Mouse (Mus musculus) brain, embryonic 14.5 days (tissue): ENCODE data around the gene Serpina3m. TPM values are rescaled to one million over a fixed set of nuclear protein-coding genes. Genes with fewer than 3 reads are reported as not detected.
A peak's percentile ranks its signal among the peaks of the same experiment; 100 is the strongest.
"Not testable (repeated sequence)": the region's sequence is repeated elsewhere in the genome, so short reads cannot be mapped to it uniquely, and the experiment has no call there.

Experiments used
- DNase-seq: peaks from one replicate; pipeline ENCODE4 v3.0.0-alpha.2; 2011; ENCODE audit warnings: low read depth
- CTCF ChIP-seq: fragments of 200-500 bp; IDR thresholded peaks from 2 replicates; pipeline ENCODE4 v1.5.1; 2012; ENCODE audit warnings: inconsistent platforms, mild to moderate bottlenecking, moderate library complexity, borderline replicate concordance; ENCODE audit not compliant: insufficient read depth, insufficient read length; ENCODE audit errors: extremely low read depth
- POLR2A ChIP-seq: fragments of 200-500 bp; IDR thresholded peaks from 2 replicates; pipeline ENCODE4 v1.6.1; 2012; ENCODE audit warnings: mild to moderate bottlenecking, inconsistent platforms, borderline replicate concordance; ENCODE audit not compliant: poor library complexity, insufficient read depth, insufficient read length, severe bottlenecking; ENCODE audit errors: extremely low read depth
- polyA plus RNA-seq: library from polyadenylated mRNA; depleted of rRNA; stranded (reverse); fragments of >200 nt; gene quantifications from 2 replicates; pipeline ENCODE4 v1.2.3, GENCODE M21; 2012

Serpina3m gene
- polyA plus RNA-seq, 1 experiment, result not detected

DNA sequence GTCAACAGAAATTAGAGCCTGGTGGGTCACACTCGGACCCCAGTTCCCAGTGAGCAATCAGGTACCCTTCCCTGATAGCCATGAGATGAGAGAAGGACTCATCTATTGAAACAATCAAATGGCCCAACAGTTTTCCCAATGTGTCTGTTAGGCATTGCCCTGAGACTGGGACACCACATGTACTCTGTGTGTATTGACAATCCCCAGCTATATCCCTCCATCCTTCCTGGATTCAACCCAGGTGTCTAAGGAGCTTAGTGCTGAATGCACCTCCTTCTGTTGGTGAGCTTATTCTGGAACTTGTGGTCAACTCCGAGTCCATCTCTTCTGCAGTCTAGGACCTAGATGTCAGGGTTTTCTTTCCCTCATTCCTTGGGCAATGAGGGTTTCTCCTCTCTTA is 8.8 kb downstream of the Serpina3m start:
- TF ChIP-seq CTCF, result no peak
- TF ChIP-seq POLR2A, result no peak
- no peak for DNase-seq

DNA sequence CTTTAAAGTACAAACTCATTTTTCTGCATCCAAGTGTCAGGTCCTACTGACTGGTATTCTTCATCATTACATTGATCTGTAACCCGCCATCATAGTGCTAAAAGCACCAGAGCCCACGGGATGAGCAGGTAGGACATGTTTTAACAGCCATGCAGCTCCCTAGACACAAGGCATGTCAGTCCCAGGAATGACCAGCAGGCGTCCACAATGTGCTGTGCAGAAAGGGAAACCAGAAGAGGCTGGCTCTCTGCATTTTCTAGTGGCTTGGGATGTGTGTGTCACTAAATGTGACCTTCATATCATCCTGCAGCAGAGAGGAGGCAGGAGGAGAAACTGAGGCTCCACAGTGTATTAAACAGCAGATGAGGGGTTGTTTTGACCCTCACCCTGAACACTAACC is 13.5 kb downstream of the Serpina3m start:
- peak; percentile 2 for DNase-seq

DNA sequence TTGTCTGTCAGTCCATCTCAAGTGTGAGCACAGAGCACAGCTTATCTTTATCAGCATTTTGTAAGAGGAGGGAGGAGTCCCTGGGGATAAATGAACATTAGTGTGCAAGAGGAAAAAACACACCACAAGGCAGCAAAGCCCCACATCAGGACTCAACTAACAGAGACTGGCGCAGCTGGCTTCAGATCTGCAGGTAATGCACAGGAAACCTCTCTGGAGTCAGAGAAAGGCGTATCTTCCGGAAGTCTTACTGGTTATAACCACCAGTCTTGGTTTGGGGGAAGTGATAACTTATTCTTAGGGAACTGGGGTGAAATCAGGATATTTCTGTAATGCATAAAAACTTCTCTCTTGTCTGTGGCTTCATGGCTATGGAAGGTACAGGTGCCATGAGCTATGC is 17.7 kb downstream of the Serpina3m start:
- no peak for DNase-seq
- TF ChIP-seq CTCF (no peak), POLR2A (no peak)

DNA sequence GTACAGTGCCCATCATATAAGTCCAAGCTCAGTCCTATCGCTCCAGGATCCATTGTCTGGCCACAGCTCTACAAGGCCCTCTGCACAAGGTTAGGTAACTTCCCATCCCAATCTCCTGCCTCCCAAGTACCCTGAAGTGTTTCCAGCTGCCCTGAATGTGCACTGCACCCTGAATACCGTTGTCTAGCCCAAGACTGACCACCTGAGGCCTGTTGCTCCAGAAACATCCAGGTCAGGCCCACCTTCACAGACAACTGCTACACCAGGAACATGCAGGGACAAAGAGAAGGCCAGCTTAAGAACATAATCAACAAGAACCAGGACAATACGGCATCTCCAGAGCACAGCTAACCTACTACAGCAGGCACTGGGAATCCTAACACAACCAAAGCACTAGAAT is 31.7 kb downstream of the Serpina3m start:
- no peak for DNase-seq
- TF ChIP-seq CTCF (no peak), POLR2A (no peak)

- DNase-seq, result not testable (repeated sequence)
These were observed 38.9 kb downstream of the Serpina3m start for GRCm38 (mm10) chr12:104377179-104377578.

GRCm38 (mm10) chr12:104378351-104378750 is 40.1 kb downstream of the Serpina3m start:
- not testable (repeated sequence) for DNase-seq

- DNase-seq, result not testable (repeated sequence)
These were observed 40.5 kb downstream of the Serpina3m start for GRCm38 (mm10) chr12:104378815-104379214.

DNA sequence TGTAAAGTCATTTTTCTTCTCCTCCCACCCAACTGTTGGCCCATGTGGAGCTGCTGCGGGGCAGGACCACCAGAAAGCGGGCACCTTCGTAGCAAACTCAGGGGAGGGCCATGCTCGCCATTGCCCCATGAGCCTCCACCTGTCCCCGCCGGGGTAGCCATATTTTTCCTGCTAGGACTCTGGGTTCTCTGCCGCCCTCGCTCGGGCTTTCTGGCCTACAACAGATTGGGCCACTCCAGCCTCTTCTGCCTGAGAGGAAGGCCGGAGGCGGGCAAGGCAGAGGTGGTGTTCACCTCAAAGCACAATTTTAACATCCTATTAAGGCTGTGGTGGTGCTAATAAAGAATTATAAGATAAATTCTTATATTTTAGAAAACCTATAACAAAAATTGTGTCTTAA is 41.6 kb downstream of the Serpina3m start:
- DNase-seq, result no peak

GRCm38 (mm10) chr12:104381071-104381604 is 42.9 kb downstream of the Serpina3m start:
- not testable (repeated sequence) for DNase-seq

More for the DNA sequence above, 41.6 kb downstream of the Serpina3m start:
- TF ChIP-seq POLR2A (no peak), CTCF (no peak)

DNA sequence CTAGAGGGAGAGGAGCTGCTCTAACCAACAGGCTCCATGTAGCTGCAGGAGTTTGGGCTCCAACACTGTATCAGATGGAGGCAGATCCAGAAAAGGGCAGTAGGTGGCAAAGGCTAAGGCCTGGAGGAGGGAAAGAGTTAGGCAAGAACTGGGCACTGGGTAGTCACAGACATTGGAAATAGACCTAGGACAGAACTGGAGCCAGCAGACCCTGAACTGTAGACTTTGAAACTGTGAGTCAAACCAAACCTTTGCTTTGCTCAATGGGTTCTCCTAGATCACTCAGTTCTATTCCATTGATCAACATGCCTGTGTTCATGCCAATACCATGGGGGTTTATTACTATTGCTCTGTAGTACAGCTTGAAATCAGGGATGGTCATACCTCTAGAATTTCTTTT is 47.7 kb downstream of the Serpina3m start:
- DNase-seq, result not testable (repeated sequence)

- DNase-seq, result not testable (repeated sequence)
These were observed 48.6 kb downstream of the Serpina3m start for GRCm38 (mm10) chr12:104386878-104387277.

DNA sequence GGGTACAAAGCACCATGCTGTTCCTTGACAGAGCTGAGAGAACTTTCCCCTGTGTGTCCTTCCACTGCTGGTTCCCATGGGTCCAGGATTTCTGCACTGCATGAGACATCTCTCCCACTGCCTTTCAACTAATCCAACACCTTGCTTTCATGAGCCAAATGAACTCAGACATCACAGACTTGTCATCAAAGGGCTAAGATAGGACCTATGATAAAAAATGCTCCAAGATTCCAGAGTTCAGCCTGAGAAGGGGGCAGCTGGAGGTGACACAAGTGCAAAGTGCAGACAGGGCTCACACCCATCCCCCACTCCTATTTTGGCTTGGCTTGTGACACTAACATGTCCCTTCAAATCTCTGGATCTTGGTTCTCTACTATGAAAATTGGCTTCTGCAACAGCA is 50.2 kb downstream of the Serpina3m start:
- no peak for DNase-seq
- TF ChIP-seq POLR2A (no peak), CTCF (no peak)

GRCm38 (mm10) chr12:104391057-104391456 is 52.8 kb downstream of the Serpina3m start:
- not testable (repeated sequence) for DNase-seq

DNA sequence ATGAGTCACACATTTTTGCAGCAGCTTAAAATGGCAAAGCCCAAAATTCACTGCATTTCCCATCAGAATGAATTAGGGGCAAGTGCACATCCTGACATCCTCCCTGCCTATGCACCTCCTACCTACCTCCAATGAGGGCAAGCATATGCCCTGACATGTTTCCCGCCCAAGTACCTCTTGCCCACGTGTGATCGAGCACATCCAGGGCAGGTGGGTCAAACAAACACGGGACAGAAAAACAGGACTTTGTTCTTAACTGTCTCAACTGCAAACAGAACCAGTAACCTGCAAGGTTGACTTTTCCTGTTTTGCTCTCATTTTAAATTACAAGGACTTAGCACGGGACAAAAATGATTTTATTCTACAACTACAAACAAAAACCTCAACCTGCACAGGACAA is 65.7 kb downstream of the Serpina3m start:
- no peak for TF ChIP-seq POLR2A
- TF ChIP-seq CTCF, result no peak
- DNase-seq, result no peak

DNA sequence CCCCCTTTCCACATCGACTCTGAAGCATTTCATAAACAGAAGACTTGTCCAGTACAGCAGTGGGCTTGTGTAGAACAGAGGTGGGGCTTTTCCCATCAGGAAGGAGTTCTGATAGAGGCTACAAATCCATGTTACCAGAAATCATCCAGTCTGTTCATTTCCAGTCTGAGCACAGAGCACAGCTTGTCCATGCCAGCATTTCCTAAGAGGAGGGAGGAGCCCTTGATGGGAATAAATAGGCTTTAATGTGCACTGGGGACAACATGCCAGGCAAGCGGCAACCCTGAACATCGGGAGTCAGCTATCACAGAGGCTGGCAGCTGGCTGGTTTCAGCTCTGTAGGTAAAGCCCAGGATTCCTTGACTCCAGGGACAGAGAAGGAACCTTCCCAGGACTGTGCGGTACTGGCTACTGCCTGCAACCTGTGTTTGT is 68.2 kb downstream of the Serpina3m start, which contains the start of gene Serpina3n:
Gene Serpina3n, plus strand, starts transcription at position 276 of the 432 bp plus-strand sequence.
- no peak for TF ChIP-seq POLR2A
- TF ChIP-seq CTCF, result no peak
- peak; percentile 5 for DNase-seq
